Mouse (Mus musculus): ENCODE data around the gene I0C0044D17Rik. TPM values are rescaled to one million over a fixed set of nuclear protein-coding genes. Genes with fewer than 3 reads are reported as not detected.

The I0C0044D17Rik gene
- polyA plus RNA-seq, 1 experiment: not detected

DNA sequence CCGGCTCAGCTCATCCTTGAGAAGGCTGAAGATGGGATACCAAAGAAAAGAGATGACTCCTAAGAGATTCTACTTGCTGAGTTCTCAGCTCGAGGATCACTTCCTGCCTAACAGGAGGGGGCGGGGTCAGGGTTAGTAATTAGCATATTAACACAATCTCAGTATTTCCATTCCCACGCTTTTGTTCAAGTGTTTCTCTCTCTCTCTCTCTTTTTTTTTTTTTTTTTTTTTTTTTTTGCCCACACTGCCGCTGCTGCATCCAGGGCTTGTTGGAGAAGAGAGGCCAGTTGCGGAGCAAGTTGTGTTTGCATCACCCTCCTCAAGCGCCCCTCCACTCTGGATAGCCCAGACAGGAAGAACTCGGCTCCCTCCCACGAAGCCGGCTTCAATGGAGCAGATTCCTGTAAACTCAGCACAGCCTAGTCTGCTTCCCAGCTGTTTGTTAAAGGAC is 33.8 kb downstream of the I0C0044D17Rik start:
- H3K36me3 ChIP-seq (ENCODE audit: control insufficient read depth): no peaks in the 10 kb centered on the region
- H3K27me3 ChIP-seq (ENCODE audit: control insufficient read depth): no peaks in the 10 kb centered on the region
- no peaks in the 10 kb centered on the region for H3K9me3 ChIP-seq (ENCODE audit: control insufficient read depth, low read length)
- no peak for TF ChIP-seq GATA1 (IDR thresholded peaks at IDR 0.05; ENCODE audit: low read length)
- TF ChIP-seq TAL1 (IDR thresholded peaks at IDR 0.05; ENCODE audit: low read length): no peak
- no peak overlapping the region for H3K4me3 ChIP-seq (replicated peaks)
- no peaks in the 10 kb centered on the region for H3K4me1 ChIP-seq (ENCODE audit: control insufficient read depth)

DNA sequence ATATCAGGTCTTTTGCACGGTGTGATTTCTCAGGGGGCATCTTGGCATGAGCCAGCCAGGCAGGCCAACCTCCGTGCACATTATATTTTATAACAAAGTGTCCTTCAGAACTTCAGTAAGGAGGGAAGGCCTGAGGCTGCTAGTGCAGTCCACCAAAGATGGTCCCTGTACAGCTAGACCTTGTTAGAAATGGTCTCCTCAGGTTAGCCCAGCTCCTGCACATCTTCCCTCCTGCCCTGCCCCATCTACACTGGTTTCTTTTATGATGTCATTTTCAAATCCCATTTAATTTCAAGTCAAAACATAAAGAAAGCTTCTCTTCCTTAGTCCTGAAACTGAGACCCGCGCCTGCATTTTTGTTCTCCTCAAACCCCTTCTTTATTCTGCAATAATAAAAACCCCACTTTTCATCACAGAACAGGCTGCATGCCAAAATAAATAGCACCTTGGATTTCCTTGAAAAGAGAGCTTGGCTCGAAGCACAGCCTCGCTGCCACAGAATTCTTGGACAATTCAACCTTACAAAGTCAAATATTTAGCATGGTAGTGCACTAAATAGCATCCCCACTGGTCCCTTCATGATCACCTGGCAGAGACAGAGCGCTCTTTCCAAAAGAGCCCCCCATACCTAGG is 34.4 kb downstream of the I0C0044D17Rik start:
- no peaks in the 10 kb centered on the region for H3K27me3 ChIP-seq (ENCODE audit: control insufficient read depth)
- no peaks in the 10 kb centered on the region for H3K9me3 ChIP-seq (ENCODE audit: control insufficient read depth, low read length)
- no peaks in the 10 kb centered on the region for H3K36me3 ChIP-seq (ENCODE audit: control insufficient read depth)
- no peaks in the 10 kb centered on the region for H3K4me1 ChIP-seq (ENCODE audit: control insufficient read depth)
- TF ChIP-seq GATA1 (IDR thresholded peaks at IDR 0.05; ENCODE audit: low read length) (no peak), TAL1 (IDR thresholded peaks at IDR 0.05; ENCODE audit: low read length) (no peak)
- no peak overlapping the region for H3K4me3 ChIP-seq (replicated peaks)

DNA sequence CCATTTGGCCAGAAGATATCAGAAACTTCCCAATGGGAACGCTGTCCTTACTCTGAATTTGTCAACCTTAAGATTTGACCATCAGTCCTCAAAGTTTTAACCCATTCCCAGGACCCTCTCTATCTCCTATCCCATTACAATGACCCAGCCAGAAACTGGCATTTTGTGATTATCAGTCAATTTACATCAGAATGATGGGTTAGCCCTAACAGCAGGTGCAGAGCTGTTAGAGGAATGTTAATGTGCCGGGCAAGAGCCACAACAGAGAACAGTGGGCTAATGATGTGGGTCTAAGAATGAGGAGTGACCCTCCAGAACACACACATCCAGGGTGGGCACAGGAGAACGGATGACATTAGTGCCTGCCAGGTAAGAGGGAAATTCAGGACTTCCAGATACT is 37.4 kb downstream of the I0C0044D17Rik start:
- H3K9me3 ChIP-seq (ENCODE audit: control insufficient read depth, low read length): no peaks in the 10 kb centered on the region; the same call in 1 of the 2 replicates
- TF ChIP-seq GATA1 (IDR thresholded peaks at IDR 0.05; ENCODE audit: low read length): no peak
- TF ChIP-seq TAL1 (IDR thresholded peaks at IDR 0.05; ENCODE audit: low read length): no peak
- no peaks in the 10 kb centered on the region for H3K36me3 ChIP-seq (ENCODE audit: control insufficient read depth)
- H3K27me3 ChIP-seq (ENCODE audit: control insufficient read depth): no peaks in the 10 kb centered on the region
- no peak overlapping the region for H3K4me3 ChIP-seq (replicated peaks)
- no peaks in the 10 kb centered on the region for H3K4me1 ChIP-seq (ENCODE audit: control insufficient read depth)

DNA sequence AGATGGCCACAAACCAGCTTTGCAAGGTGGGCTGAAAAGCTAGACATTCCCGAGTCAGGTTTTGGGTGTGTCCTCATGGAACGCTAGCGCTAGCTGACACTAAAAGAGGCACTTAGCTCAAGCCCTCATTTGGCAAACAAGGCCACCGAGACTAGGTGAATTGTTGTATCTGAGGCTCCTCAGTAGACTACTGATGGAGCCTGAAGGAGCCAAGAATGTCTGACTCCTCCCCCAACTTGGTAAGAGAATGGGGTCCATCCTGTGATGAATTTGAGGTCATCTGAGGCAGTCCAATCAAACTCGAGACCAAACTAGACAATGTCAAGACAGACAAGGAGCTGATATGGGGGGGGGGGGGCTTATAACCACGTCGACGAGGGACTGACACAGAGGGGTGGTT is 37.8 kb downstream of the I0C0044D17Rik start:
- H3K27me3 ChIP-seq (ENCODE audit: control insufficient read depth): no peaks in the 10 kb centered on the region
- no peaks in the 10 kb centered on the region for H3K36me3 ChIP-seq (ENCODE audit: control insufficient read depth)
- no peak overlapping the region for H3K4me3 ChIP-seq (replicated peaks)
- no peaks in the 10 kb centered on the region for H3K4me1 ChIP-seq (ENCODE audit: control insufficient read depth)
- no peaks in the 10 kb centered on the region; the same call in 1 of the 2 replicates for H3K9me3 ChIP-seq (ENCODE audit: control insufficient read depth, low read length)
- TF ChIP-seq GATA1 (IDR thresholded peaks at IDR 0.05; ENCODE audit: low read length) (no peak), TAL1 (IDR thresholded peaks at IDR 0.05; ENCODE audit: low read length) (no peak)

DNA sequence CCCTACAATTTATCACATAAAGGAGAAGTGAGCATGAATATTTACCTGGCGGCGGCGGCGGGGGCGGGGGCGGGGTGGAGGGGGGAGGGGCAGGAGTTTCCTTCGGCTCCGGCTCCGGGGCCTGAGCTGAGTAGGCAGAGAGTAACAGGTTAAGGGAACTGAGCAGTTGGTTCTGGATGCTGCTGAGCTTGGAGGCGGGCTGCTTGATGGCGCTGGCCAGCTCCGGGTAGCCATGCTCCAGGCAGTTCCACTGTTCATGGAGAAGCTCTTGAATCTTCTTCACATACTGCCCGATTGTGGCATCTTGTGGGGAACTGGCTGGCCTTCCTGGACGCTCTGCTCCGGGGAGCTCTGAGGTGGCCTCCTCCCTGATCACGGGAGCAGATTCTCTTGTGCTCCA is 45.4 kb downstream of the I0C0044D17Rik start:
- Histone ChIP-seq H3K9me3 (ENCODE audit: control insufficient read depth, low read length) (peaks cover 2% of the 10 kb centered on the region; the same call in 1 of the 2 replicates), H3K4me3 (replicated peaks) (no peak overlapping the region), H3K27me3 (ENCODE audit: control insufficient read depth) (0 out of 2 replicates have a peak, but pooled peaks cover 3% of the 10 kb centered on the region), H3K36me3 (ENCODE audit: control insufficient read depth) (no peaks in the 10 kb centered on the region), H3K4me1 (ENCODE audit: control insufficient read depth) (no peaks in the 10 kb centered on the region)
- TF ChIP-seq TAL1 (IDR thresholded peaks at IDR 0.05; ENCODE audit: low read length) (no peak), GATA1 (IDR thresholded peaks at IDR 0.05; ENCODE audit: low read length) (no peak)

DNA sequence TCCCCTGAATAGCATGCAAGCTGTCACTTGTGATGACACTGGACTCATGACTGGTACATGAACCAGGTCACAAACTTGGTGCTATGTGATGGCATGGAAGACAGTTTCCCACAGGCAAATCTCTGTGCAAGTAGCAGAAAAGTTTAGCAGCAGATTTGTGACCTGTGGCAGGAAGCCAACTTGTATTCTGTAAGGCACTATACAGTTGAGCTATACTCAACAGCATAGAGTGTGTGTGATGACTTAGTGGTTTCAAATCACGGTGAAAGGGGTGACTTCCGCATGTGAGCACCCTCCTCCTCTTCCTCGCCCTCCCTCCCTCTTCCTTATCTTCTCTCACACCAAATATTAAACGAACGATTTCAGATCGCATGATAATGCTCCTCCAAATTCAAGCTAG is 46.2 kb downstream of the I0C0044D17Rik start:
- Histone ChIP-seq H3K4me3 (replicated peaks) (no peak overlapping the region), H3K9me3 (ENCODE audit: control insufficient read depth, low read length) (0 out of 2 replicates have a peak, but pooled peaks cover 2% of the 10 kb centered on the region), H3K4me1 (ENCODE audit: control insufficient read depth) (no peaks in the 10 kb centered on the region), H3K27me3 (ENCODE audit: control insufficient read depth) (0 out of 2 replicates have a peak, but pooled peaks cover 3% of the 10 kb centered on the region), H3K36me3 (ENCODE audit: control insufficient read depth) (no peaks in the 10 kb centered on the region)
- TF ChIP-seq GATA1 (IDR thresholded peaks at IDR 0.05; ENCODE audit: low read length): no peak
- TF ChIP-seq TAL1 (IDR thresholded peaks at IDR 0.05; ENCODE audit: low read length): no peak

DNA sequence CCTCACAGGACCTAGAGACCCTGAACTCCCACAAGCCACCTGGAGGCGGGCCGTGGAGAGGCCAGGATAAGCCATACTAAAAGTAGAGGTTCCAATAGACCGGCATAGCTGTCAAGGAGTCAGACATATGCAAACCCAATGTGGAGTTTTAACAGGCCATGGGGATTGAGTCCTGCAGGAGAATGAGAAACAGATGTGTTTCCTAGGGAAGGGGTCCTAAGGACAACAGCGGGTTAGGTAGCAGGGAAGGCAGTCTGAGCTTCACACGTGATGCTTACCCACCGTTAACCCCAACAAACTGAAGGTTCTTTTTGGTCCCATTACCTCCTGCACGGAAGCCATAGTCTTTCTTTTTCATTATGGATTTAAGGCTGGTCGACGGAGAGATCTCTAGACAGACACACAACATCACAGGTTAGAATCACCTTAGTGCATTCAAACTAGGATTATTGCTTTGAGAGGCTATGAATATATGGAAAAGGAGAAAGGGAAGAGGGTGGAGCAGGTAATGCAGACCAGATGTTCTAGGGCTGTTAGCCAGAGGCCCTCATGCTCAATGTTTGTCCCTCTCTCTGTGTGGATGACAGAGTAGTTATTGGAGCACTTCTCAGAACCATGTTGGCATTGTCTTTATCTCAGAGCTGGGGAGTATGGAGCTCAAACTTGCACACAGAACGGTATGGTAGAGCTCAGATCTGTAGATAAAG is 46.8 kb downstream of the I0C0044D17Rik start:
- TF ChIP-seq TAL1 (IDR thresholded peaks at IDR 0.05; ENCODE audit: low read length) (no peak), GATA1 (IDR thresholded peaks at IDR 0.05; ENCODE audit: low read length) (no peak)
- H3K9me3 ChIP-seq (ENCODE audit: control insufficient read depth, low read length): 0 out of 2 replicates have a peak, but pooled peaks cover 2% of the 10 kb centered on the region
- H3K4me1 ChIP-seq (ENCODE audit: control insufficient read depth): no peaks in the 10 kb centered on the region
- 0 out of 2 replicates have a peak, but pooled peaks cover 3% of the 10 kb centered on the region for H3K27me3 ChIP-seq (ENCODE audit: control insufficient read depth)
- no peaks in the 10 kb centered on the region for H3K36me3 ChIP-seq (ENCODE audit: control insufficient read depth)
- no peak overlapping the region for H3K4me3 ChIP-seq (replicated peaks)

DNA sequence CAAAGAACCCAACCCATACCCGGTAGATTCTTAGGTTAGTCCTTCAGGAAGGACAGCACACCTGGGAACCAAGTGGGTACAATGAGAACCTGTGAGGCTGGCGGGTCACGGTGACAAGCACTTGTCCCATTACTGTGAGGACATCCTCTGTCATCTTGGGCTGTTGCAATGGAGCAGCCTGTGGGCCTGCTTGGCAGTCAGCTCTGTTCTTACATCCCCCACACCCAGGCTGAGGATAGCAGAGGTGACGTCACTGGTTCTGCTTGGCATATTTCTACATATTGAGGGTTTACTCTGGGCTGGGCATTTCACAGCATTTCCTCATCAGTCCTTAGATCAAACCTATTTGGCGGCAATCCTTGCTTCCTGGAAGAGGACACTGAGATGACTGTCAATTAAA is 49.9 kb downstream of the I0C0044D17Rik start:
- H3K9me3 ChIP-seq (ENCODE audit: control insufficient read depth, low read length): no peaks in the 10 kb centered on the region
- H3K36me3 ChIP-seq (ENCODE audit: control insufficient read depth): no peaks in the 10 kb centered on the region
- 0 out of 2 replicates have a peak, but pooled peaks cover 3% of the 10 kb centered on the region for H3K27me3 ChIP-seq (ENCODE audit: control insufficient read depth)
- TF ChIP-seq GATA1 (IDR thresholded peaks at IDR 0.05; ENCODE audit: low read length) (no peak), TAL1 (IDR thresholded peaks at IDR 0.05; ENCODE audit: low read length) (no peak)
- no peaks in the 10 kb centered on the region for H3K4me1 ChIP-seq (ENCODE audit: control insufficient read depth)
- H3K4me3 ChIP-seq (replicated peaks): no peak overlapping the region

Other genes starting within 250 kb of the I0C0044D17Rik start
- not detected in 2 replicates for gene L1td1, start 97.1 kb downstream of the I0C0044D17Rik start, polyA plus RNA-seq (2012)
- not detected in 2 replicates for gene Kank4, start 6.3 kb downstream of the I0C0044D17Rik start, polyA plus RNA-seq (2012)
- 23.8 and 34.9 TPM in 2 replicates for gene Usp1, start 100.0 kb upstream of the I0C0044D17Rik start, polyA plus RNA-seq (2012)
- 0.08 TPM in 1 of 2 replicates, not detected in the other for gene Angptl3, start 207.1 kb upstream of the I0C0044D17Rik start, polyA plus RNA-seq (2012)

Measured in erythroblast, embryonic 14.5 days (primary cell).